Mouse (Mus musculus) hindbrain, embryonic 11.5 days (tissue): ENCODE data around the gene Sh2d3c. TPM values are rescaled to one million over a fixed set of nuclear protein-coding genes. Genes with fewer than 3 reads are reported as not detected.

Source experiments
- ATAC-seq: fragments of 200-750 bp; cut with Nextera tagmentation; 2 replicates; pipeline ENCODE4 v1.8.0; 2017; ENCODE audit warnings: mild to moderate bottlenecking, moderate TSS enrichment, moderate library complexity; ENCODE audit not compliant: low FRiP score
- DNase-seq: peaks from one replicate; pipeline ENCODE4 v3.0.0-alpha.2; 2015; ENCODE audit warnings: low spot score
- H3K27ac ChIP-seq: fragments of 300-500 bp; sonication (generic); 2 replicates; pipeline ENCODE4 v1.5.1; 2014; ENCODE audit warnings: mild to moderate bottlenecking, low read depth, low read length
- H3K27me3 ChIP-seq: fragments of 300-500 bp; sonication (generic); 2 replicates; pipeline ENCODE4 v1.6.1; 2014; ENCODE audit warnings: mild to moderate bottlenecking, low read length, moderate library complexity, mixed read lengths; ENCODE audit not compliant: control insufficient read depth, insufficient read depth
- H3K36me3 ChIP-seq: fragments of 300-500 bp; sonication (generic); 2 replicates; pipeline ENCODE4 v1.6.1; 2014; ENCODE audit warnings: mild to moderate bottlenecking, low read length, moderate library complexity, mixed read lengths; ENCODE audit not compliant: control insufficient read depth, insufficient read depth
- H3K4me1 ChIP-seq: fragments of 300-500 bp; sonication (generic); replicated peaks from 2 replicates; pipeline ENCODE4 v1.6.1; 2014; ENCODE audit warnings: low read length, mixed read lengths; ENCODE audit not compliant: control insufficient read depth, insufficient read depth
- H3K4me2 ChIP-seq: fragments of 300-500 bp; sonication (generic); replicated peaks from 2 replicates; pipeline ENCODE4 v1.6.1; 2014; ENCODE audit warnings: mild to moderate bottlenecking, low read depth, low read length
- H3K4me3 ChIP-seq: fragments of 300-500 bp; sonication (generic); 2 replicates; pipeline ENCODE4 v1.5.1; 2014; ENCODE audit warnings: low read depth, low read length
- H3K9ac ChIP-seq: fragments of 300-500 bp; sonication (generic); 2 replicates; pipeline ENCODE4 v1.6.1; 2014; ENCODE audit warnings: low read depth, low read length
- H3K9me3 ChIP-seq: fragments of 300-500 bp; sonication (generic); 2 replicates; pipeline ENCODE4 v1.6.1; 2016; ENCODE audit warnings: low read length; ENCODE audit not compliant: control insufficient read depth
- WGBS: fragments of 180-500 bp; shearing (Covaris S2); extraction: QIAGEN DNeasy Blood & Tissue Kit; methylation state at CpG from one replicate; pipeline ENCODE4 v1.1.7; 2014; 5-methylcytosine and 5-hydroxymethylcytosine counted together
- polyA plus RNA-seq: library from polyadenylated mRNA; unstranded; fragments of >200 nt; fragmentation: Nextera tagmentation; extraction: Ambion mirVana; gene quantifications from 2 replicates; pipeline ENCODE4 v1.2.1, GENCODE M21; 2014

The Sh2d3c gene
- polyA plus RNA-seq, 1 experiment from 2014 or later = 25.9 TPM

DNA sequence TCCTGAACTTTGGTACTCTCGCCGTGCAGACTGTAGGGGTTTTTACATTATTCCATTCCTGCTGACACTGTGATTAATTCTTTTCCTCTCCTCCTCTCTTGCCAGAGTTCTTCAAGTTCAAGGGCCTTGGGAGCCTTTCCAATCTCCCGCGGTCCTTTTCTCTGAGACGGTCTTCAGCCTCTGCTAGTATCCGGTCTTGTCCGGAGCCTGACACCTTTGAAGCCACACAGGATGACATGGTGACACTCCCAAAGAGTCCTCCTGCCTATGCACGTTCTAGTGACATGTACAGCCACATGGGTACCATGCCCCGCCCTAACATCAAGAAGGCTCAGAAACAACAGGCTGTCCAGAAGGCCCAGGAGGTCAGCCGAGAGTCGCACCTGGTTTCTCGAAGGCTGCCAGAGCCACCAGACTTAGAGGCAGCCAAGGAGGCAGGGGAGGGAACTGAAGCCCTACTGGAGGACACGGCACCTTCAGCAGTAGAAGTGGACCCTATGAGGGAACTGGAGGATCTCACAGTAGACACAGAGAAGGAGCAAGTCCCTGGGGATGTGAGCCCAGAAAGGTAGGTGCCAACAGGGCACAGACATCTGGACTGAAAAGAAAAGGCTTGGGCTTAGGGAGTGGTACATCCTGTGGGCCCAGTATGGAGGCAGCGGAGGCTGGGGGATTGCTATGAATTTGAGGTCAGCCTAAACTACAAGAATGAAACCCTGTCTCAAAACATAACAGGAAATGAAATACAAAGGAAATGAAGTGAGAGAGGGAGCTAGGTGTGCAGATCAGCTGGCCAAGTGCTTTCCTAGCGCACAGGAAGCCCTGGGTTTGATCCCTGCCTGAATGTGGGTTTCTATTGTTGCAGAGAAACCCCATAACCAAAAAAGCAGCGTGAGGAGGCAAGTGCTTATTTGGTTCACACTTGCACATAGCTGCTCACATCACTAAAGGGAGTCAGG lies 4.3 kb downstream of the Sh2d3c start:
- H3K4me1 ChIP-seq = no peaks in the 10 kb centered on the region
- ATAC-seq (no peak), DNase-seq (no peak)
- H3K4me2 ChIP-seq = no peak overlapping the region
- H3K9me3 ChIP-seq = no peaks in the 10 kb centered on the region
- H3K36me3 ChIP-seq = no peaks in the 10 kb centered on the region
- H3K27me3 ChIP-seq = no peaks in the 10 kb centered on the region
- H3K4me3 ChIP-seq = no peak overlapping the region
- WGBS = 83% methylated on average over 16 of the region's 16 CpGs
- H3K9ac ChIP-seq = no peak overlapping the region
- H3K27ac ChIP-seq = no peak overlapping the region

DNA sequence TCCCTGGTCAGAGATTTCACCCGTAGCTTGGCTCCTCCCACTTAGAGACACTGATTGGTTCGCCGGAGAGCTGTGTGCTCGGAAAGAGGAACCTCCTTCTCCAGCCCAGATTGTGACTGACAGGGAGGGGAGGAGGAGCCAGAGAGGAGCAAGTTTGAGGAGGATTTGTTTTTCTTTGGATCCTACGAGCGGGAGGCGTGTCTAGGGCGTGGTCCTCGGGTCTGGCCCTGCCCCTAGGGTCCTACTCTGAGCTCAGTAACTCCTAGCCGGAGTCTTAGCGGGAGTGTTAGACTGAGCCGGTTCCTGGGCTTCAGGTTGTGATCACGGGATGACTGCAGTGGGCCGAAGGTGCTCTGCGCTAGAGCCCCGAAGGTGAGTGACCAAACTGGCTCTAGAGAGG lies 6.6 kb downstream of the Sh2d3c start:
- H3K9ac ChIP-seq = 0 out of 2 replicates have a peak overlapping the region, but pooled peaks have one; percentile 29
- no peak overlapping the region for H3K27ac ChIP-seq
- DNase-seq = peak; percentile 94
- no peaks in the 10 kb centered on the region for H3K36me3 ChIP-seq
- H3K27me3 ChIP-seq = no peaks in the 10 kb centered on the region
- ATAC-seq = peak; percentile 94
- H3K4me1 ChIP-seq = 0 out of 2 replicates have a peak, but pooled peaks cover 2% of the 10 kb centered on the region
- WGBS = 1% methylated on average over 16 of the region's 16 CpGs
- H3K4me3 ChIP-seq = peak overlapping the region; percentile 27
- no peaks in the 10 kb centered on the region for H3K9me3 ChIP-seq
- peak overlapping the region; percentile 32 for H3K4me2 ChIP-seq

GRCm38 (mm10) chr2:32728463-32728862 lies 7.6 kb downstream of the Sh2d3c start:
- ATAC-seq (no peak), DNase-seq (no peak)
- no peak overlapping the region for H3K4me3 ChIP-seq
- no peak overlapping the region for H3K4me2 ChIP-seq
- H3K36me3 ChIP-seq = no peaks in the 10 kb centered on the region
- H3K4me1 ChIP-seq = 0 out of 2 replicates have a peak, but pooled peaks cover 2% of the 10 kb centered on the region
- H3K27me3 ChIP-seq = no peaks in the 10 kb centered on the region
- WGBS = 49% methylated on average over 7 of the region's 7 CpGs
- no peak overlapping the region for H3K27ac ChIP-seq
- no peak overlapping the region for H3K9ac ChIP-seq
- no peaks in the 10 kb centered on the region for H3K9me3 ChIP-seq

DNA sequence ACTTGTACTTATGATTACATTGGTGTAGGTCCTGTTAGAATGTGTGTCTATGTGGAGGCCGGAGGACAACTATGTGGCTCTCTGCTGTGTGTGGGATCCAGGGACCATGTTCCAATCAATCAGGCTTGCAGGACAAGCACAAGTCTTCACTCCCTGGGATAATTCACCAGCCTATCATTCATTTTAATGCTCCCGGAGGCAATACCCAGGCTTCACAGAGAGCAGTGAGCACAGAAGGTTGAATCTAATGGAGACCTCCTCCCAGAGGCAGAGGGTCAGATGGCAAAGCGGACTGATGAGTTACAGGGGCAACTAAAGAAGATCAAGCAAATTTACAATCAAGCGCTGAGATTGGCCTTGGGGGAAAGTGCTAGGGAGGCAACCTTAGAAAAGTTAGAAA lies 8.7 kb downstream of the Sh2d3c start:
- Histone ChIP-seq H3K27me3 (no peaks in the 10 kb centered on the region), H3K4me1 (peaks cover 2% of the 10 kb centered on the region; the same call in 1 of the 2 replicates), H3K9me3 (no peaks in the 10 kb centered on the region), H3K4me3 (no peak overlapping the region), H3K4me2 (no peak overlapping the region), H3K36me3 (no peaks in the 10 kb centered on the region), H3K27ac (no peak overlapping the region), H3K9ac (no peak overlapping the region)
- 69% methylated on average over 4 of the region's 4 CpGs for WGBS
- ATAC-seq (no peak), DNase-seq (no peak)

- H3K9ac ChIP-seq = no peak overlapping the region
- H3K27ac ChIP-seq = no peak overlapping the region
- WGBS = 42% methylated on average over 11 of the region's 11 CpGs
- no peaks in the 10 kb centered on the region for H3K36me3 ChIP-seq
- H3K9me3 ChIP-seq = no peaks in the 10 kb centered on the region
- H3K4me2 ChIP-seq = no peak overlapping the region
- H3K4me1 ChIP-seq = peaks cover 2% of the 10 kb centered on the region; the same call in 1 of the 2 replicates
- no peaks in the 10 kb centered on the region for H3K27me3 ChIP-seq
- DNase-seq (peak; percentile 44), ATAC-seq (no peak)
- no peak overlapping the region for H3K4me3 ChIP-seq
Observed at GRCm38 (mm10) chr2:32730854-32731253, 10.0 kb downstream of the Sh2d3c start.

DNA sequence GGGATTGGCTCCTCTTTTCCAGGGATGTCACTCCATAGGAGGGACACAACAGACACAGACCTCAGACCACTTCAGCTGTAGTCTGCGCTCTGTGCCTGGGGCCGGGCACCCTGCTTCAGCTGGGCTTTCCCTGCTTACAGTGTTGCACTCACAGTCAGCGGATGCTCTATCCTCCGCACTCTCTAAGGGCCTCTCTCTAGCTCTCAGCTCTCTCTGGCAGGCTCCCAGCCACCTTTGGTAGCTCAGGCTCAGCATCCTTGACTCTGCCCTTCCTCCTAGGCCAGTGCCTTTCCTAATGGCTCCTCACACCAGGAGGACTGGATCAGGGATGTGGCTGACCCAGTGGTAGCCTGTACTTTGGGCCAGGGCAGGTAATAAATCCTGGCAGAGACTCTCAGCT lies 11.1 kb downstream of the Sh2d3c start:
- DNase-seq = no peak
- Histone ChIP-seq H3K4me2 (no peak overlapping the region), H3K4me1 (peaks cover 2% of the 10 kb centered on the region; the same call in 1 of the 2 replicates), H3K9me3 (no peaks in the 10 kb centered on the region), H3K36me3 (no peaks in the 10 kb centered on the region), H3K4me3 (no peak overlapping the region), H3K9ac (no peak overlapping the region), H3K27me3 (no peaks in the 10 kb centered on the region), H3K27ac (no peak overlapping the region)
- no peak for ATAC-seq
- 76% methylated on average over 4 of the region's 4 CpGs for WGBS

GRCm38 (mm10) chr2:32732695-32733094 lies 11.8 kb downstream of the Sh2d3c start:
- ATAC-seq (no peak), DNase-seq (no peak)
- Histone ChIP-seq H3K36me3 (no peaks in the 10 kb centered on the region), H3K4me1 (peaks cover 2% of the 10 kb centered on the region; the same call in 1 of the 2 replicates), H3K9ac (no peak overlapping the region), H3K4me3 (no peak overlapping the region), H3K27me3 (no peaks in the 10 kb centered on the region), H3K4me2 (no peak overlapping the region), H3K27ac (no peak overlapping the region), H3K9me3 (no peaks in the 10 kb centered on the region)
- WGBS = 83% methylated on average over 6 of the region's 6 CpGs

GRCm38 (mm10) chr2:32734480-32734879 lies 13.6 kb downstream of the Sh2d3c start:
- no peak overlapping the region for H3K9ac ChIP-seq
- ATAC-seq (no peak), DNase-seq (no peak)
- no peaks in the 10 kb centered on the region for H3K9me3 ChIP-seq
- H3K4me3 ChIP-seq = no peak overlapping the region
- H3K36me3 ChIP-seq = no peaks in the 10 kb centered on the region
- peaks cover 2% of the 10 kb centered on the region; the same call in 1 of the 2 replicates for H3K4me1 ChIP-seq
- H3K27ac ChIP-seq = no peak overlapping the region
- H3K4me2 ChIP-seq = no peak overlapping the region
- no peaks in the 10 kb centered on the region for H3K27me3 ChIP-seq
- WGBS = 41% methylated on average over 4 of the region's 4 CpGs

- H3K9ac ChIP-seq = no peak overlapping the region
- no peaks in the 10 kb centered on the region for H3K9me3 ChIP-seq
- DNase-seq = no peak
- ATAC-seq = no peak
- 57% methylated on average over 4 of the region's 4 CpGs for WGBS
- H3K4me1 ChIP-seq = peaks cover 2% of the 10 kb centered on the region; the same call in 1 of the 2 replicates
- H3K36me3 ChIP-seq = no peaks in the 10 kb centered on the region
- no peak overlapping the region for H3K4me3 ChIP-seq
- H3K4me2 ChIP-seq = no peak overlapping the region
- no peaks in the 10 kb centered on the region for H3K27me3 ChIP-seq
- no peak overlapping the region for H3K27ac ChIP-seq
Observed at GRCm38 (mm10) chr2:32734933-32735332, 14.1 kb downstream of the Sh2d3c start.
